Mouse (Mus musculus) stomach, adult 2 months (tissue): ENCODE data around the gene Gm3095. TPM values are rescaled to one million over a fixed set of nuclear protein-coding genes. Genes with fewer than 3 reads are reported as not detected.

ENCODE experiments used
- polyA plus RNA-seq: library from polyadenylated mRNA; depleted of rRNA; stranded (reverse); fragments of >200 nt; gene quantifications from 2 replicates; pipeline ENCODE4 v1.2.3, GENCODE M21; 2012; rRNA removed

Gene Gm3095
- 0.15 TPM in 1 of 2 replicates, not detected in the other for polyA plus RNA-seq

GRCm38 (mm10) chr14:3963247-3963646 lies at the start of gene Gm3095:
Gene Gm3095, plus strand, starts transcription at chr14:3963547.

GRCm38 (mm10) chr14:3931456-3931855 lies 31.9 kb upstream of the Gm3095 start, which contains the start of gene Gm3029:
Gene Gm3029, plus strand, starts transcription at chr14:3931756.

GRCm38 (mm10) chr14:3998094-3998493 lies 34.7 kb downstream of the Gm3095 start, which contains the start of gene Gm3099:
Gene Gm3099, plus strand, starts transcription at chr14:3998394.

Other genes with a start within 250 kb of the Gm3095 start
- not detected in 2 replicates for gene Gm3002, start 153.5 kb upstream of the Gm3095 start, polyA plus RNA-seq
- not detected in 2 replicates for gene Gm3033, start 117.3 kb upstream of the Gm3095 start, polyA plus RNA-seq
- gene Gm2916, start 79.4 kb upstream of the Gm3095 start, polyA plus RNA-seq, result not detected in 2 replicates
- gene Gm3029, start 31.8 kb upstream of the Gm3095 start, polyA plus RNA-seq, result not detected in 2 replicates
- not detected in 2 replicates for gene Gm3099, start 34.8 kb downstream of the Gm3095 start, polyA plus RNA-seq
- 0.03 TPM in 1 of 2 replicates, not detected in the other for gene Gm5796, start 60.4 kb downstream of the Gm3095 start, polyA plus RNA-seq
- gene Gm3115, start 120.6 kb downstream of the Gm3095 start, polyA plus RNA-seq, result not detected in 2 replicates
- not detected in 2 replicates for gene Gm8108, start 147.0 kb downstream of the Gm3095 start, polyA plus RNA-seq
- not detected in 2 replicates for gene Gm3127, start 201.5 kb downstream of the Gm3095 start, polyA plus RNA-seq
- gene Gm2974, start 219.0 kb downstream of the Gm3095 start, polyA plus RNA-seq, result not detected in 2 replicates